8 mouse cellular contexts compared by ENCODE assay signal in the genomic region with DNA sequence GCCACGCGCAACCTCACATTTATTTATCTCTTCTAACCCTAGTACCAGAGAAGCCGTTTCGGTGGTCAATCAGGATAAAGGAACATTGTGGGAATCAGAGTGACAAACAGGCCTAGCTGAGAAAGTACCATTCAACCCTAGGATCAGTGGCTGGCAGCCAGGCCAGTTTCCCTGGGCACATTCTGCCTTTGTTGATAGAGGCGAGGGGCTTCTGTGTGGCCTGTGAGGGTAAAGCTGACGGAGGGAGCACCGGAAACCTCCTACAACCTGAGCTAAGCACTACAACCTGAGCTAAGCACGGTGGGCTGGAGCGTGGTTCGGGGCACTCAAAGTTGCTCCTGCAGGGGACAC. TPM values are rescaled to one million over a fixed set of nuclear protein-coding genes. Genes with fewer than 3 reads are reported as not detected.
DNase-seq lines count a peak whose midpoint lies in the region; ATAC-seq and TF ChIP-seq lines count a peak whose summit lies in the region.
"Had no signal": no experiment of that assay in that cellular context is flagged by ENCODE, and none has a peak within 500 bp of the region (broad histone marks: within the 10 kb centered on the region; RNA-seq: fewer than 3 reads in every experiment).

No protein-coding gene starts in this region.

- no peaks in the 10 kb centered on the region for H3K9me3 ChIP-seq in embryonic facial prominence, embryonic 11.5 days (replicated peaks; ENCODE audit: control insufficient read depth, low read length)
- H3K9me3 ChIP-seq in limb, embryonic 14.5 days (ENCODE audit: control insufficient read depth, low read length): no peaks in the 10 kb centered on the region
- no peaks in the 10 kb centered on the region for H3K9me3 ChIP-seq in stomach, postnatal 0 days (ENCODE audit: control insufficient read depth, low read length)

- no peak for ATAC-seq in embryonic facial prominence, embryonic 11.5 days (replicated peaks; ENCODE audit: insufficient number of reproducible peaks, low FRiP score, low TSS enrichment, low read depth)
- no peak for ATAC-seq in limb, embryonic 14.5 days (ENCODE audit: low FRiP score, low read depth)
- ATAC-seq in stomach, postnatal 0 days (ENCODE audit: low FRiP score, low TSS enrichment): no peak
- no peak for ATAC-seq in frontal cortex, adult (ENCODE audit: low TSS enrichment)

- H3K36me3 ChIP-seq in embryonic facial prominence, embryonic 11.5 days (replicated peaks; ENCODE audit: control insufficient read depth, insufficient read depth, low read depth, low read length): no peaks in the 10 kb centered on the region
- H3K36me3 ChIP-seq in limb, embryonic 14.5 days (ENCODE audit: control insufficient read depth, insufficient read depth, low read length): no peaks in the 10 kb centered on the region
- no peaks in the 10 kb centered on the region for H3K36me3 ChIP-seq in stomach, postnatal 0 days (ENCODE audit: control insufficient read depth, insufficient read depth, low read length)

- no peak for TF ChIP-seq CTCF in stomach, postnatal 0 days (IDR thresholded peaks at IDR 0.05; ENCODE audit: low read depth)

- H3K9ac ChIP-seq in embryonic facial prominence, embryonic 11.5 days (replicated peaks; ENCODE audit: low read length): peak overlapping the region; percentile 7; the same call in 1 of the 2 replicates
- peak overlapping the region; percentile 34; the same call in 1 of the 2 replicates for H3K9ac ChIP-seq in limb, embryonic 14.5 days (ENCODE audit: low read depth, low read length, severe bottlenecking)
- no peak overlapping the region for H3K9ac ChIP-seq in stomach, postnatal 0 days (ENCODE audit: low read length)

- H3K4me3 ChIP-seq in embryonic facial prominence, embryonic 11.5 days (ENCODE audit: low read depth, low read length): no peak overlapping the region; the same call in 1 of the 2 replicates
- H3K4me3 ChIP-seq in limb, embryonic 14.5 days (replicated peaks; ENCODE audit: low read length): peak overlapping the region; percentile 43
- H3K4me3 ChIP-seq in stomach, postnatal 0 days (ENCODE audit: low read depth, low read length): no peak overlapping the region

- no peaks in the 10 kb centered on the region for H3K27me3 ChIP-seq in embryonic facial prominence, embryonic 11.5 days (ENCODE audit: control insufficient read depth, insufficient read depth, low read length)
- H3K27me3 ChIP-seq in limb, embryonic 14.5 days (ENCODE audit: control insufficient read depth, insufficient read depth, low read length): no peaks in the 10 kb centered on the region
- H3K27me3 ChIP-seq in stomach, postnatal 0 days (ENCODE audit: control insufficient read depth, insufficient read depth, low read length): no peaks in the 10 kb centered on the region

- no peak for TF ChIP-seq POLR2A in limb, embryonic 14.5 days (IDR thresholded peaks at IDR 0.05; ENCODE audit: borderline replicate concordance, extremely low read depth, insufficient read depth, insufficient read length)

- peak overlapping the region; percentile 48 for H3K4me2 ChIP-seq in embryonic facial prominence, embryonic 11.5 days (ENCODE audit: low read depth, low read length)
- H3K4me2 ChIP-seq in limb, embryonic 14.5 days (replicated peaks; ENCODE audit: low read depth, low read length, severe bottlenecking): peak overlapping the region; percentile 58
- peak overlapping the region; percentile 48 for H3K4me2 ChIP-seq in stomach, postnatal 0 days (replicated peaks; ENCODE audit: low read depth)

- TF ChIP-seq EP300 in stomach, postnatal 0 days (optimal IDR thresholded peaks at IDR 0.05): no peak

- H3K4me1 ChIP-seq in embryonic facial prominence, embryonic 11.5 days (ENCODE audit: control insufficient read depth, insufficient read depth, low read length): no peaks in the 10 kb centered on the region
- peaks cover 5% of the 10 kb centered on the region; the same call in 1 of the 2 replicates for H3K4me1 ChIP-seq in limb, embryonic 14.5 days (ENCODE audit: control insufficient read depth, insufficient read depth, low read length)
- H3K4me1 ChIP-seq in stomach, postnatal 0 days (replicated peaks; ENCODE audit: control insufficient read depth, insufficient read depth): no peaks in the 10 kb centered on the region

- peak; percentile 20 for DNase-seq in retina, embryonic 14.5 days (ENCODE audit: low spot score)
- DNase-seq in retina, postnatal 1 day: no peak
- no peak for DNase-seq in embryonic facial prominence, embryonic 11.5 days (ENCODE audit: low spot score)
- no peak for DNase-seq in limb, embryonic 14.5 days (ENCODE audit: low spot score)
- DNase-seq in stomach, postnatal 0 days (ENCODE audit: low spot score): no peak
- no peak for DNase-seq in natural killer cell, adult 2 months (ENCODE audit: low spot score in 2 of 2)

- 21% methylated on average over 10 of the region's 10 CpGs for WGBS in embryonic facial prominence, embryonic 11.5 days
- WGBS in limb, embryonic 14.5 days: 25% methylated on average over 10 of the region's 10 CpGs
- WGBS in stomach, postnatal 0 days: 34% methylated on average over 10 of the region's 10 CpGs

- H3K27ac ChIP-seq in embryonic facial prominence, embryonic 11.5 days (replicated peaks; ENCODE audit: low read depth, low read length): no peak overlapping the region
- H3K27ac ChIP-seq in limb, embryonic 14.5 days (replicated peaks; ENCODE audit: low read depth, low read length): no peak overlapping the region
- H3K27ac ChIP-seq in stomach, postnatal 0 days (replicated peaks): no peak overlapping the region

RNA-seq across cellular contexts. Expression of a gene that starts 37.1 kb away (rescaled TPM):
- 0.13 and 0.14 TPM in 2 replicates for polyA plus RNA-seq in embryonic facial prominence, embryonic 11.5 days (2014; fragmentation: Nextera tagmentation; extraction: Ambion mirVana)
- polyA plus RNA-seq in limb, embryonic 14.5 days (2012; rRNA removed): 0.40 and 0.47 TPM in 2 replicates
- 0.21 and 0.37 TPM in 2 replicates for polyA plus RNA-seq in limb, embryonic 14.5 days (2014; fragmentation: Nextera tagmentation; extraction: Ambion mirVana)
- polyA plus RNA-seq in stomach, postnatal 0 days (2015; fragmentation: Nextera tagmentation; extraction: Ambion mirVana): 0.06 and 0.07 TPM in 2 replicates
- polyA plus RNA-seq: liver, adult 2 months had no signal

RNA-seq across cellular contexts. Expression of a gene that starts 44.0 kb away (rescaled TPM):
- polyA plus RNA-seq in embryonic facial prominence, embryonic 11.5 days (2014; fragmentation: Nextera tagmentation; extraction: Ambion mirVana): not detected in 2 replicates
- 0.10 TPM in 1 of 2 replicates, not detected in the other for polyA plus RNA-seq in limb, embryonic 14.5 days (2012; rRNA removed)
- polyA plus RNA-seq in limb, embryonic 14.5 days (2014; fragmentation: Nextera tagmentation; extraction: Ambion mirVana): not detected in 2 replicates
- polyA plus RNA-seq in stomach, postnatal 0 days (2015; fragmentation: Nextera tagmentation; extraction: Ambion mirVana): not detected in 2 replicates
- polyA plus RNA-seq: liver, adult 2 months had no signal
